Mouse (Mus musculus) CD8-positive naive resting alpha-beta T cell, adult 2 months (primary cell): ENCODE measurements around the gene Samd1.
"Not testable (repeated sequence)": the region's sequence is repeated elsewhere in the genome, so short reads cannot be mapped to it uniquely, and the experiment has no call there.

Experiments used
- DNase-seq, 2 experiments: peaks; one replicate each; pipeline ENCODE4 v3.0.0; 2022; ENCODE audit warnings: low read depth in 2 of 2, low spot score in 2 of 2

Gene Samd1

DNA sequence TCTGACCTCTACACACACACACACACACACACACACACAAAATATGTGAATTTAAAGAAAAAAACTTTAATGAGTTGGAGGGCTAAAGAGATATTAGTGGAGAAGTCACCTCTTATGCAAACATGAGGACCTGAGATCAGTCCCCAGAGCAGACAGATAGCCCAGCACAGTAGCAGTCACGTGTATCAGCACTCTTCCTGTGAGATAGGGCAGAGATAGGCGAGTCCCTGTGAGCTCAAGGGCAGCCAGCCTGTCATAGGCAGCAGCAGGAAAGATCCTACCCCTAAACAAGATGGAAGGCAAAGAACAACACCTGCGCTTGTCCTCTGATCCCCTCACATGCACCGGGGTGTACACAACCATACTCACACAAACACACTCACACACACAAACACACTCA, 15.0 kb upstream of the Samd1 start:
- DNase-seq, result no peak

- DNase-seq, result not testable (repeated sequence)
Observed at GRCm38 (mm10) chr8:83983222-83983621, 14.2 kb upstream of the Samd1 start.

DNA sequence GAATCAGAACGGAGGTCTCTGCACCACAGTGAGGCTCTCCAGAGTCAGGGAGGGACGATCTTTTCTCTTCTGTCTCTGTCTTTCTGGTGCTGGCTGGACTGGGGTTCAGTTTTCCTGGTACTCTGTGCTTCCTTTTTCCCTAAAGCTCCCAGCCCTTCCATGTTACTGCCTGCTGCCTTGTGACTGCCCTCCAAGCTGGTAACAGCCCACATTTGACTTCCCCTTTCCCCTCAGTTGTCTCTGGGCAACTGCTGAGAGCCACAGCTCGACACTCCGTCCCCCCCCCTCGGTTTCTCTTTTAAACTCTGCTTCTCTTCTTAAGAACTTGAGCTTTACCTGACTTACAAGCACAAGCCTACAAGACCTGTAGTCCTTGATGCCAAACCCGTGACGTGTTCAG, 8.2 kb upstream of the Samd1 start:
- no peak for DNase-seq

GRCm38 (mm10) chr8:83990170-83990569, 7.3 kb upstream of the Samd1 start:
- DNase-seq, result no peak

DNA sequence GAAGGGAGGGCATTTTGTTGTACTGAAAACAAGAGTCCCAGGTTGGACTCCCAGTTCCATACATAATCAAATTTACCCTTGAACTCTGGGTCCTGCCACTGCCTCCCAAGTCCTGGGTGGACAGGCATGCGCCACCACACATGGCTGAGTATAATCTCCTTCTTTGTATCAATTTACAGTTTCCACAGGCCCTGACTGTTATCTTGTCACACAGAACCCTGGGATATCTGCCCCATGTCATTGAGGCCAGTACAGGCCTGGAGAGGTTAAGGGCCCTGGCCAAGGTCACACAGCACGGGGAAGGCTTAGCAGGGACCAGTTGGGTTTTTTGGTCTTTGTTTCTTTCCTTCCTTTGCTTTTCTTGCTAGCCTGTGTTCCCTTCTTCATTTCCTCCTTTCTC, 5.0 kb upstream of the Samd1 start:
- DNase-seq, result no peak

- no peak for DNase-seq
Observed at GRCm38 (mm10) chr8:83994030-83994429, 3.4 kb upstream of the Samd1 start.

DNA sequence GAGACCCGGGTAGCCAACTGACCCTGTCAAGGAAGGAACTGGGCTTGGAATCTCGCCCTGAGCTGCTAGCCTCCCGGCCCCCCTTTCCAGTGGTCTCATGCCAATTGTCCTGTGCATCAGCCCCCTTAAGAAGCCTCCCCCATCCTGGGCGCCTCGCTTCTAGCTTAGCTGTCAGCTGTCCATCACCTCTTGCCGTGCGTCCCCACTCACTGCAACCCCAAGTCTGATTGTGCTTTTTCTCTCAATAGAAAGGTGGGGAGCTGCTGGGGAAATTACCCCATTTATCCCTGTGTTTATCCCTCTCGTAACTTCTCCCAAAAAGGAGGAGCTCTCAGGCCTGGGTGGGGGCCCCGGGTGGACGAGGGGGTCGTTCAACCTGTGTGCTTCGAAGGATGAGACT, 1.5 kb upstream of the Samd1 start:
- DNase-seq, result no peak

DNA sequence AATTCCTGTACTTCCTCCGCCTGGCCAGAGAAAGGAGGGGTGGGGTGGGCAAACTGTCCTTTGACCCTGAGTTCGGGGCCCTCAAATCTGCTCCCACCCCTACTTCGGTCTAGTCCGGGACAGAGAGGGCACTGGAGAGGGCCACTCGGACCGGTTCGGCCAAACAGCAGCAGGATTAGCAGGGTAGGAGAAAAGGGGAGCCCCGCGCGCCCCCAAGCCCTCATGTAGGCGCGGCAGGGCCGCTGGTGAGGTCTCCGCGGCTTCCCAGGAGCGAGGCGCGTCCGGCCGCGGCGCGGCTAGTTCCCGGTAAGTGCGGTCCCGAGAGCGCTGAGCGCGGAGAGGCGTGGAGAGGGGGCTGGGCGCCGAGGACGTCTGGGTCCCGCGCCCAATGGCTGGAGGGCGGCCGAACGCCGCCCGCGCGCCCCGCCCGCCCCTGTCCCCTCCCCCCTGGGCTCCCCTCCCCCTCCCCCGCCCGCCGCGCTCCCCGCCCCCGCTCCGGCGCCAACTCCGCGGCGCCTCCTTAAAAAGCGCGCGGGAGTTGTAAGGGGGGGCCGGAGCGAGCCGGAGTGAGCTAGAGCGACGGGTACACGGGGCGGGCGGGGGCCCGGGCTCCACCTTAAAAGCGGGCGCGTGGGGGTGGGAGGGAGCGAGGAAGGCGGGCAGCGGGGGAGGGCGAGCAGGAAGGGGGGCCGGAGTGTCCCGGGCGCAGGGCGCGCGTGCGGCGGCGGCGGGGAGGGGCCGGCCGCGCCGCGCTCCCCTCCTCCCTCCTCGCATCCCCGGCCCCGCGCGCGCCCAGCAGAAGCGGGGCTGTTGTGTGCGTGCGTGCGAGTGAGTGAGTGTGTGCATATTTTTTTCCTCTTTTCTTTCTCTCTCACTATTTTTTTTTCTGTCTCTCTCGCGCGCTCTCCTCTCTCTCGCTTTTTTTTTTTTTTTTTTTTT, 636 bp upstream of the Samd1 start:
- peak; percentile 38 to 44 for DNase-seq

GRCm38 (mm10) chr8:83998231-83999056, 972 bp downstream of the Samd1 start:
- DNase-seq, result peak; percentile 44 to 70

- no peak for DNase-seq
Observed at GRCm38 (mm10) chr8:83999057-83999705, 1.7 kb downstream of the Samd1 start.

GRCm38 (mm10) chr8:83999825-84000224, 2.4 kb downstream of the Samd1 start:
- DNase-seq, result no peak

DNA sequence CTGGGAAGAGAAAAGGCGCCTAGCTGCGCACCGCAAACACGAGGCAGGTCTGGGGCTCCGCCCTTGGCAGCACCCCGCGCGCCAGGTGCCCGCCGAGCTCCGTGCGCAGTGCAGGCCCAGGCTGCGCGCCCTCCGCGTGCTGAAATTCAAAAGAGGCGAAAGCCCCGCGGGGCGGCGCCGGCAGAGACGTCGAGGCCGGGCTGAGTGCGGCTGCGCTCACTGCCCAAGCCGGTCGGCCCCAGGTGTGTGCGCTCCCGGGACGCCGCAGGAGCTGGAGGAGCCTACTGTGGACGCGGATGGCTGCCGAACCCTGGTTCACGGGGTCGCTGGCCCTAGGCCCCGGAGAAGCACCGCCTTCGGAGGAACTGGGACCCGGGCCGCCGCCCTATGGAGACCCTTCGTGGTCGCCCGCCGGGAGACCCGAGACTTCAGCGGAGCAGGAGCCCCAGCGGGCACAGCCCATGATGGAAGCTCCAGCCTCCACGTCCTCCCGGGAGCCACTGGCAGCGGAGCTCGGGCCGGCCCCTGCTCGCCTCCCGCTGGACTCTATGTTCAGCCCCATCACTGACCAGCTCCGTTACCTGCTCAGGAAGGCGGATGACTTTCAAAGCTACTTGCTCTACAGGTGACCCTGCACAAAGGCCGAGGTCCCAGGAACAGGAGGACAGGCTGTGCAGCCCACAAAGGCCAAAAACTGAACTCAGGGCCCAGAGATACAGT, 4.0 kb downstream of the Samd1 start, which contains the start of gene 1700067K01Rik:
1700067K01Rik (plus strand) TSS at position 222 of the 720 bp plus-strand sequence.
- no peak for DNase-seq

DNA sequence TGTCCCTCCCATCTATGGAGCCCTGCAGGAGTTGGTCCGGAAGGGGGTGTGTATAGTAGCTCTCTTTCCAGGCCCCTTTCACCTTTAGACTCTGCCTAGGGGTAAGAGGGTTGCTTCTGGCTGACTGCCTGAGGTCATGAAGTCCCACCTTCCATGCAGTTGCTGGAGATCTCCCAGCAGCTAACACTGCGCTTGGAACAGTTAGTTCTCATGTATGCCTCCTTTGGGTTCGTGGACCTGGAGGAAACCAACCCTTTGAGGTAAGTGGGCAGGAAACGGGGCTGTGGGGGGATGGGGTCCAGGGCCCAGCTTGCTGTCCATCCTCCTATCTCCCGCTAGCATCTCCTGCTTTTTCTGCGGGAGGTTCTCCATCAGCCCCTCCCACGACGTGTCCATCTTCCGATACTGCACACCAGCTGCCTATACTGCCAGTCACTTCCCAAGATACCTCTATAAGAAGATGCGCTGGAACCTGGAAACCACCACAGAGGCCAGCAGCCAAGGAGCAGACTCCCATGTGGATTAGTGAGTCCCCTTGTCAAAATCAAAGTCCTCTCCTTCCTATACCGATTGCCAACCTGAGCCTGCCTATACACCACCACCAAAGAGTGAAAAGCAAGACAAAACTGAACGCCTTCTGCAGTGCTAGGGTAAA, 5.6 kb downstream of the Samd1 start:
- no peak for DNase-seq

- DNase-seq, result no peak
Observed at GRCm38 (mm10) chr8:84003612-84004246, 6.3 kb downstream of the Samd1 start.

- peak; percentile 86 to 91 for DNase-seq
Observed at GRCm38 (mm10) chr8:84004533-84005201, 7.2 kb downstream of the Samd1 start.

DNA sequence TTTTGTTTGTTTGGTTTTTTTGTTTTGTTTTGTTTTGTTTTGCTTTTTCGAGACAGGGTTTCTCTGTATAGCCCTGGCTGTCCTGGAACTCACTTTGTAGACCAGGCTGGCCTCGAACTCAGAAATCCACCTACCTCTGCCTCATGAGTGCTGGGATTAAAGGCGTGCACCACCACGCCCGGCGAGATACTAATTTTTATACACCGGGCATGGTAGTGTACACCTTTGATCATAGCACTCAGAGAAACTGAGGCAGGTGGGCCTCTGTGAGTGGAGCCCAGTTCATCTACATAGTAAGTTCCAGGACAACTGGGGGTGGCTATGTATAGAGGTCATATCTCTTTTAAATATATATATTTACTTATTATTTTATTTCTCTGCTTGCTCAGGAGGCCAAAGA, 8.0 kb downstream of the Samd1 start:
- not testable (repeated sequence) for DNase-seq

- DNase-seq, result no peak
Observed at GRCm38 (mm10) chr8:84008362-84008761, 10.9 kb downstream of the Samd1 start.

DNA sequence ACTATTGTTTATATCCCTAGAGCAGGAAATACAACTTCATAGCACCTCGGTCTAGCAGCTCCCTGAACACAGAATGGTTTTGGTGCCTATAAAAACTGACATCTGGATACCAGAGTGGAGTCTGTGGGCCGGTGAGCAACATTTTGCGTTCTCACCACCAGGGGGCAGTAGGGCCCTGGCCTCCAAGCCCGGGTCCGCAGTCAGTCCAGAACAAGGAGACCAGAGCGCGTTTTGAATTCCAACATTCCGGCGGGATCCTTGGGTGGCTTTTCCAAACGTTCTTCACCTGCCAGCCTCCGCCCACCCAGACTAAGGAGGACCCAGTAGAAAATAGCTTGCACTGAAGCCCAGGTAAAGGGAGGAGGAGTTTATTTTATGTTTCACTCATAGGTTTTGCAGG, 12.4 kb downstream of the Samd1 start:
- DNase-seq, result peak; percentile 67 to 77
